Mouse (Mus musculus): ENCODE measurements around the gene Pde7b. TPM values are rescaled to one million over a fixed set of nuclear protein-coding genes. Genes with fewer than 3 reads are reported as not detected.
A peak's percentile ranks its signal among the peaks of the same experiment; 100 is the strongest.

Gene Pde7b
- polyA plus RNA-seq, 1 experiment from 2014 or later: 11.5 TPM

GRCm38 (mm10) chr10:20747229-20747628 is 22.4 kb upstream of the Pde7b start:
- no peak for ATAC-seq (ENCODE audit: insufficient number of reproducible peaks, low FRiP score, low TSS enrichment, low read depth)
- Histone ChIP-seq H3K27ac (replicated peaks) (no peak overlapping the region), H3K27me3 (no peaks in the 10 kb centered on the region), H3K4me1 (no peaks in the 10 kb centered on the region), H3K4me3 (replicated peaks) (no peak overlapping the region), H3K4me2 (replicated peaks) (no peak overlapping the region), H3K9me3 (replicated peaks) (no peaks in the 10 kb centered on the region), H3K36me3 (no peaks in the 10 kb centered on the region), H3K9ac (no peak overlapping the region)
- WGBS: 93% methylated on average over 4 of the region's 4 CpGs

DNA sequence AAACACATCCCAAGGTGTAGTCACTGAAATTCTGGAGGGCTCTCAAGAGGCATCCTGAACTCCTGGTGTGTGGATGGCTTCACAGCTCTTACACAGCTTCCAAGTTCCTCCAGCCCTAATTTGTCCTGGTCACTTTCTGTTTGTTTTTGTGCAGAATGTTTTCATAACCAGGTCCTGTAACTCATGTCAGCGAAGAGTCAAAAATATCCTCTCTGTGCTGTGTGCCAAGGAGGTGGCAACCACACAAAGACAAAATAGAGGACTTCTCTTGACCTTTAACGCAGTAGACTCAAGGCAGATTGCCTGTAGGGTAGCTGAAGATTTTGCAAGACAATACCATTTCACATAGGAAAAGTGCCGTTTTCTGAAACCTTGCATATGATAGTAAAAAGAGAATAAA is 14.9 kb upstream of the Pde7b start:
- no peak overlapping the region for H3K4me2 ChIP-seq (replicated peaks)
- ATAC-seq (ENCODE audit: insufficient number of reproducible peaks, low FRiP score, low TSS enrichment, low read depth): no peak
- H3K4me1 ChIP-seq: 0 out of 2 replicates have a peak, but pooled peaks cover 4% of the 10 kb centered on the region
- 77% methylated on average over 3 of the region's 3 CpGs for WGBS
- no peaks in the 10 kb centered on the region for H3K9me3 ChIP-seq (replicated peaks)
- H3K4me3 ChIP-seq (replicated peaks): no peak overlapping the region
- H3K9ac ChIP-seq: no peak overlapping the region
- no peaks in the 10 kb centered on the region for H3K36me3 ChIP-seq
- no peak overlapping the region for H3K27ac ChIP-seq (replicated peaks)
- no peaks in the 10 kb centered on the region for H3K27me3 ChIP-seq

DNA sequence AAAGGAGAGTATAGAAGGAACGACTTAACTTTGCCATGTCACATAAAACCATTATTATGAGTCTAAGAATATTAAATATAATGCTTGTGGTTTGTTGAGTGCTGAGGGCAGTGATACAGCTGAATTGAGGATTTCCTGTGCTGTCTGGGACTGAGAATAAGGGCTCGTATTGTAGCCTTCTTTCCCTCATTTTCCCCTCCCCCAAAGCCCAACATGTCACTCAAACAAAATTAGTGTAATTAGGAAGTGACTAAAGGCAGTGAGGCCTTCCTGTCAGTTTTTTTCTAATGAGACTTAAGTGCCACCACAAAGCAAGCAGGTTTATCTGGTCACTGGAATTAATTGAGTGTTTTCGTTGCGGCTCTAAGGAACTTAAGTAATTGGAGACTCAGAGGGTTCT is 12.3 kb upstream of the Pde7b start:
- Histone ChIP-seq H3K9me3 (replicated peaks) (no peaks in the 10 kb centered on the region), H3K4me3 (replicated peaks) (no peak overlapping the region), H3K27me3 (no peaks in the 10 kb centered on the region), H3K27ac (replicated peaks) (no peak overlapping the region), H3K4me1 (0 out of 2 replicates have a peak, but pooled peaks cover 4% of the 10 kb centered on the region), H3K9ac (no peak overlapping the region), H3K36me3 (no peaks in the 10 kb centered on the region), H3K4me2 (replicated peaks) (no peak overlapping the region)
- 13% methylated on average over 4 of the region's 4 CpGs for WGBS
- ATAC-seq (ENCODE audit: insufficient number of reproducible peaks, low FRiP score, low TSS enrichment, low read depth): no peak

GRCm38 (mm10) chr10:20735775-20736449 is 11.0 kb upstream of the Pde7b start:
- no peaks in the 10 kb centered on the region for H3K9me3 ChIP-seq (replicated peaks)
- no peaks in the 10 kb centered on the region for H3K27me3 ChIP-seq
- H3K4me1 ChIP-seq: 0 out of 2 replicates have a peak, but pooled peaks cover 4% of the 10 kb centered on the region
- H3K36me3 ChIP-seq: no peaks in the 10 kb centered on the region
- H3K4me3 ChIP-seq (replicated peaks): no peak overlapping the region
- H3K9ac ChIP-seq: no peak overlapping the region
- WGBS: 54% methylated on average over 3 of the region's 3 CpGs
- H3K4me2 ChIP-seq (replicated peaks): no peak overlapping the region
- ATAC-seq (ENCODE audit: insufficient number of reproducible peaks, low FRiP score, low TSS enrichment, low read depth): no peak
- no peak overlapping the region for H3K27ac ChIP-seq (replicated peaks)

- Histone ChIP-seq H3K9me3 (replicated peaks) (no peaks in the 10 kb centered on the region), H3K9ac (no peak overlapping the region), H3K4me1 (0 out of 2 replicates have a peak, but pooled peaks cover 4% of the 10 kb centered on the region), H3K27me3 (no peaks in the 10 kb centered on the region), H3K4me2 (replicated peaks) (no peak overlapping the region), H3K36me3 (no peaks in the 10 kb centered on the region), H3K27ac (replicated peaks) (no peak overlapping the region), H3K4me3 (replicated peaks) (no peak overlapping the region)
- WGBS: 70% methylated on average over 5 of the region's 5 CpGs
- ATAC-seq (ENCODE audit: insufficient number of reproducible peaks, low FRiP score, low TSS enrichment, low read depth): no peak
Observed at GRCm38 (mm10) chr10:20733576-20733975, 8.7 kb upstream of the Pde7b start.

DNA sequence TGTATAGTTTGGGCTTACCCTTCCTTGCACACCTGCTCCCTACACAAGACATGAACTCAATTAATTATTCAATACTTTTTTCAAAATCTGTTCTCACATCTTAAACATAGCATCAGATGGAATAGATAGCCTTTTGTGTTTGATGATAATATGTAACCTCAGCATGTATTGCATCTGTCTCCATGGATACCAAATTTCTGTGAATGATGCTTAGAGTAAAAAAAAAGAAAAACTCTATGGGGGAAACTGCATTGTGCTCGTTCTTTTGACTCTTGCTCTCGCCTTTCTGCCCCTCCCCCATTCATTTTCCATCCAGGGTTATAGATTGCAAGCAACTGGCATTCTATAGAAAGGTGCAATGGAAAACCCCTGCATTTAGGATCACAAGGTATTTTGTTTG is 7.3 kb upstream of the Pde7b start:
- Histone ChIP-seq H3K9me3 (replicated peaks) (no peaks in the 10 kb centered on the region), H3K4me2 (replicated peaks) (no peak overlapping the region), H3K36me3 (no peaks in the 10 kb centered on the region), H3K4me3 (replicated peaks) (no peak overlapping the region), H3K4me1 (no peaks in the 10 kb centered on the region), H3K27ac (replicated peaks) (no peak overlapping the region), H3K27me3 (no peaks in the 10 kb centered on the region), H3K9ac (no peak overlapping the region)
- ATAC-seq (ENCODE audit: insufficient number of reproducible peaks, low FRiP score, low TSS enrichment, low read depth): no peak
- 53% methylated on average over 2 of the region's 2 CpGs for WGBS

DNA sequence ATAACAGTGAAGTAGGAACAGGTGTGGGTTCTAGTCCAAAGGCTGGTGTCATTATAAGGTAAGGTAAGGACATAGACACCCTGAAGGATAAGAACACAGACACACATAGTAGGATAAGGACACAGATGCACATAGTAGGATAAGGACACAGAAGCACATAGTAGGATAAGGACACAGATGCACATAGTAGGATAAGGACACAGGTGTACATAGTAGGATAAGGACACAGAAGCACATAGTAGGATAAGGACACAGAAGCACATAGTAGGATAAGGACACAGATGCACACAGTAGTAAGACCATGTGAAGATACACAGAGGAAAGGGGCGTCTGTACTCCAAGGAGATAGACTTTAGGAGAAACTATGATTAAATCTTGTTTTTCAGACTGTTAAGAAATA is 5.2 kb upstream of the Pde7b start:
- Histone ChIP-seq H3K4me3 (replicated peaks) (no peak overlapping the region), H3K27me3 (no peaks in the 10 kb centered on the region), H3K4me1 (peaks cover 8% of the 10 kb centered on the region), H3K27ac (replicated peaks) (no peak overlapping the region), H3K36me3 (no peaks in the 10 kb centered on the region), H3K9ac (no peak overlapping the region), H3K4me2 (replicated peaks) (no peak overlapping the region), H3K9me3 (replicated peaks) (no peaks in the 10 kb centered on the region)
- WGBS: 79% methylated on average over 1 of the region's 1 CpGs
- no peak for ATAC-seq (ENCODE audit: insufficient number of reproducible peaks, low FRiP score, low TSS enrichment, low read depth)

GRCm38 (mm10) chr10:20725384-20725983 is 606 bp upstream of the Pde7b start:
- peak overlapping the region; percentile 78 for H3K27ac ChIP-seq (replicated peaks)
- H3K4me3 ChIP-seq (replicated peaks): peak overlapping the region; percentile 47
- no peaks in the 10 kb centered on the region for H3K27me3 ChIP-seq
- H3K9ac ChIP-seq: peak overlapping the region; percentile 29; the same call in 1 of the 2 replicates
- no peak for ATAC-seq (ENCODE audit: insufficient number of reproducible peaks, low FRiP score, low TSS enrichment, low read depth)
- H3K4me2 ChIP-seq (replicated peaks): peak overlapping the region; percentile 59
- WGBS: 15% methylated on average over 8 of the region's 8 CpGs
- H3K36me3 ChIP-seq: no peaks in the 10 kb centered on the region
- H3K4me1 ChIP-seq: peaks cover 24% of the 10 kb centered on the region
- no peaks in the 10 kb centered on the region for H3K9me3 ChIP-seq (replicated peaks)

- peak overlapping the region; percentile 47 for H3K4me3 ChIP-seq (replicated peaks)
- 11% methylated on average over 10 of the region's 10 CpGs for WGBS
- peaks cover 24% of the 10 kb centered on the region for H3K4me1 ChIP-seq
- no peaks in the 10 kb centered on the region for H3K36me3 ChIP-seq
- H3K27me3 ChIP-seq: no peaks in the 10 kb centered on the region
- ATAC-seq (ENCODE audit: insufficient number of reproducible peaks, low FRiP score, low TSS enrichment, low read depth): no peak
- H3K27ac ChIP-seq (replicated peaks): peak overlapping the region; percentile 78
- H3K9me3 ChIP-seq (replicated peaks): no peaks in the 10 kb centered on the region
- peak overlapping the region; percentile 29 for H3K9ac ChIP-seq
- H3K4me2 ChIP-seq (replicated peaks): peak overlapping the region; percentile 59
Observed at GRCm38 (mm10) chr10:20724451-20724850, 427 bp downstream of the Pde7b start.

DNA sequence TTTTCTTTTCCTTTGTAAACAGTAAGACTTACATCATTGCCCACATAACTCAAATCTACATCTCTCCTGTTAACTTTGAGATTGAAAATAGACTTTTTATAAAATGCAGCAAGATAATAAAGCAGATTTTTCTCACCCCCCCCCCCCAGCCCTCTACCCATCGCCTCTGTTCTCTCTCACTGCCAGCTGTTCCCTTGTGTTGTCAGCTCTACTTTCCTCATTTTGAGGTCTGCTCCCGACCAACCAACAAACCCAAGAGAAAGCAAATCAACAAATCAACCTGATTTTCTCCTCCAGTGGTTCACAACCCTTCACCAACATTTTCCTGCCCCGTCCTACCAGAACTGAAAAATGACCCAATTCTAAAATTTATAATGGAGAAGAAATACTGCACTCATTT is 916 bp downstream of the Pde7b start:
- no peaks in the 10 kb centered on the region for H3K36me3 ChIP-seq
- H3K9me3 ChIP-seq (replicated peaks): no peaks in the 10 kb centered on the region
- peak overlapping the region; percentile 59 for H3K4me2 ChIP-seq (replicated peaks)
- no peak for ATAC-seq (ENCODE audit: insufficient number of reproducible peaks, low FRiP score, low TSS enrichment, low read depth)
- H3K9ac ChIP-seq: peak overlapping the region; percentile 29
- H3K4me1 ChIP-seq: peaks cover 24% of the 10 kb centered on the region
- H3K27ac ChIP-seq (replicated peaks): peak overlapping the region; percentile 78; the same call in 1 of the 2 replicates
- H3K4me3 ChIP-seq (replicated peaks): peak overlapping the region; percentile 47
- H3K27me3 ChIP-seq: no peaks in the 10 kb centered on the region
- 9% methylated on average over 3 of the region's 3 CpGs for WGBS

GRCm38 (mm10) chr10:20723521-20723915 is 1.4 kb downstream of the Pde7b start:
- Histone ChIP-seq H3K4me2 (replicated peaks) (peak overlapping the region; percentile 59), H3K27ac (replicated peaks) (peak overlapping the region; percentile 63; the same call in 1 of the 2 replicates), H3K36me3 (no peaks in the 10 kb centered on the region), H3K9ac (no peak overlapping the region), H3K27me3 (no peaks in the 10 kb centered on the region), H3K4me1 (peaks cover 24% of the 10 kb centered on the region), H3K9me3 (replicated peaks) (no peaks in the 10 kb centered on the region), H3K4me3 (replicated peaks) (peak overlapping the region; percentile 47)
- 31% methylated on average over 3 of the region's 3 CpGs for WGBS
- ATAC-seq (ENCODE audit: insufficient number of reproducible peaks, low FRiP score, low TSS enrichment, low read depth): no peak
